Mouse (Mus musculus) splenic B cell, adult 2 months (primary cell): ENCODE measurements around the gene Lrriq3.
A peak's percentile ranks its signal among the peaks of the same experiment; 100 is the strongest.

Experiments used
- DNase-seq: peaks from one replicate; pipeline ENCODE4 v3.0.0-alpha.2; 2011; ENCODE audit warnings: low read depth, low spot score
- H3K27me3 ChIP-seq: 2 replicates; pipeline ENCODE4 v1.6.1; 2012; ENCODE audit warnings: mild to moderate bottlenecking, low read length, moderate library complexity, mixed read lengths; ENCODE audit not compliant: control insufficient read depth, poor library complexity, insufficient read depth, severe bottlenecking
- H3K36me3 ChIP-seq: 2 replicates; pipeline ENCODE4 v1.6.1; 2012; ENCODE audit warnings: mild to moderate bottlenecking, low read length, moderate library complexity, mixed read lengths; ENCODE audit not compliant: control insufficient read depth, poor library complexity, insufficient read depth, severe bottlenecking

Gene Lrriq3

DNA sequence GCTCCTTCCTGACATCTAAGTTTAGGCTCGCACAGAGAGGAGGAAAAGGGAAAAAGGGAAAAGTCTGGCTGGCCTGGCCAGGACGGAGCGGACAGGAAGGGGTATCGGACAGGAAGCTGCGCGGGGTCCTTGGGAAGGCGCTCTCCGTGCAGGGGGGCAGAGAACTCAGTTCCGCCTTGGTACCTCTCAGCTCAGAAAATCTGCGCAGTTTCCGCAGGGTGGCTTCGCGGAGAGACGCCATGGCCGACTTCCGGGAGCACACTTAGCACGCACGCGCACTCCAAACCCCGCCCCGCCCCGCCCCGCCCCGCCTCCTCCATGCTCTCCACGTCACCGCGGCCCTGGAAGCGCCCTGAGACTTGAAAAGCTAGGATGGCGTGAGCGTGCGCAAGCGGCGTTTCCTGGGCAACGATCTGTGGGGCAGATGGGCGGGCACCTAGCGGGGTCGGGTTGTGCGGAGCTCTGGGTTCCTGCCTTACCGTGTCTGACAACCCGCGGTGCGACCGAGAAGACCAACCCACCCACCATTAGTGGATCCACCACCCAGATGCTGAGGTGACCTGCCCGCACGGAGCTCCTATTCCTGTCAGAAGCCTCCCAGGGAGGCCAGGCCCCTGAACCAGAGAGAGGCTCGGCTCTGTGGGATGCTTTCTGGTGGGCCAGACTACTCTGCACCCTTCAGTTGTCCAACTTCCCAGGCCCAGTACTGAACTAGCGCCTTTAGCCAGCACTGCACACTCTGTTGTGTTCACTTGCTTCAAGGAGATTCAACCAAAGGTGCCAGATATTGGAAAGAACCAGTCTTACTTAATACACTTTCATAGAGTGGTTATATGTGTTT, at the start of gene Lrriq3, which contains the start of gene Fpgt:
Lrriq3 (plus strand) TSS at position 319 of the 841 bp plus-strand sequence.
Fpgt (minus strand) TSS at position 288 of the 841 bp plus-strand sequence.
- Histone ChIP-seq H3K27me3 (no peaks in the 10 kb centered on the region), H3K36me3 (0 out of 2 replicates have a peak, but pooled peaks cover 3% of the 10 kb centered on the region)
- peak; percentile 89 for DNase-seq

DNA sequence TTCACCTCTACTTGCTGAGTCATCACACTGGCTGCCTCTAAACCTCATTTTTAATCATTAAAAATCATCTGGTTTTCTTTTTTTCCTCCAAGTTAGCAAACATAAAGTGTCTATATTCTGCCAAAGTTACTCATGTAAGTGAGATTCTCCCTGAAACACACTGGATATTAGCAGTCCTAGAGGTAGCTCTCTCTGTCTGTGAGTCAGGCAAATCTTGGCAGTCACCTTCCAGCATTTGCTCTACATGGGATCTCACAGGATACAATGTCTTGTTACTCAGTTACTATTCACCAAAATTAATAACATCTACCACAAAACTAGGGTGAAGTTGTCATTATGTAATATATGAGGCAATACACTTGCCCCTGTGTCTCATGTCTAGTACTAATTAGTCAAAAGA, 41.2 kb upstream of the Lrriq3 start:
- Histone ChIP-seq H3K27me3 (no peaks in the 10 kb centered on the region), H3K36me3 (no peaks in the 10 kb centered on the region)
- no peak for DNase-seq

DNA sequence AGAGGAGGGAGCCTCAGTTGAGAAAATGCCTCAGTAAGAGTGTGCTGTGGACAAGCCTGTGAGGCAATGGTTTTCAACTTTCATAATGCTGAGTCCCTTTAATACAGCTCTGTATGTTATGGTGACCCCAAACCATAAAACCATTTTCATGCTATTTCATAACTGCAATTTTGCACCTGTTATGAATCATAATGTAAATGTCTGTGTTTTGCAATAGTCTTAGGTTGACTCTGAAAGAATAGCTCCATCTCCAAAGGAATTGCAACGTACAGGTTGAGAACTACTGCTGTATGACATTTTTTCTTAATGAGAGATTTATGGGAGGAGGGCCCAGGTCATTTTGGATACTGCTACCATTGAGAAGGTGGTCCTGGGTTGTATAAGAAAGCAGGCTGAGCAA, 40.0 kb upstream of the Lrriq3 start:
- H3K27me3 ChIP-seq, result no peaks in the 10 kb centered on the region
- DNase-seq, result no peak
- H3K36me3 ChIP-seq, result no peaks in the 10 kb centered on the region

DNA sequence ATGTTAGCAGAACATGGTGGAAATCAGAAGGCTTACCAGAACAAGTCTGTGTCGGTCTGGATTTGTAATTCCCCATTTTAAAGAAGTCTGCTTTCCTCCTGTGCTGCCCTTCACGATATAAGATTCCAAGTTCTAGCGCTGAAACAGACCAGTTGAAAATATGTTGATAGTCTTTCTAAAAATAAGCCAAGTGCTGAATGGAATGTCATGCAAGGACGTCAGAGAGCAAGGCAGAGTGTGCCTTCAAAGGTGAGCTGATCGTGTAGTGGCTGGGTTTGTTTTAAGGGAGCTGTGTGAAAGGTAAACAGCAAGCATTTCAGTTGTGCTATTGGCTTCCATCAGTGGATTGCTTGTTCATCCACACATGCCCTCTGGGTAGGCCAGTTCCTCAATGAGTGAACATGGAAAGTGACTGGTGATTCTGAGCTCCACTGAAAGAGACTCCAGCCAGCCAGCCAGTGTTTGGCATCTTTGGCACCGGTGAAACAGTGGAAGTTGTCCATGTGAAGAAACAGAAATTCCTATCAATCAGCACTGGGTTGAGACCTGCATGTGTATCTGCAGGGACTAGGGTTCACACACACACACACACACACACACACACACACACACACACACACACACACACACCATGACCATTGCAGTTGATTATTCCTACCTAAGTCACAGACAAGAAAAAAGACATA, 37.9 kb upstream of the Lrriq3 start, which contains the start of gene Tnni3k:
Tnni3k (minus strand) TSS at position 177 of the 686 bp plus-strand sequence.
- no peak for DNase-seq
- H3K36me3 ChIP-seq, result no peaks in the 10 kb centered on the region
- no peaks in the 10 kb centered on the region for H3K27me3 ChIP-seq

- no peak for DNase-seq
- Histone ChIP-seq H3K27me3 (no peaks in the 10 kb centered on the region), H3K36me3 (no peaks in the 10 kb centered on the region)
These were observed 36.6 kb upstream of the Lrriq3 start for GRCm38 (mm10) chr3:155056606-155057005.

GRCm38 (mm10) chr3:155057566-155057965, 35.7 kb upstream of the Lrriq3 start:
- Histone ChIP-seq H3K27me3 (no peaks in the 10 kb centered on the region), H3K36me3 (no peaks in the 10 kb centered on the region)
- DNase-seq, result no peak

DNA sequence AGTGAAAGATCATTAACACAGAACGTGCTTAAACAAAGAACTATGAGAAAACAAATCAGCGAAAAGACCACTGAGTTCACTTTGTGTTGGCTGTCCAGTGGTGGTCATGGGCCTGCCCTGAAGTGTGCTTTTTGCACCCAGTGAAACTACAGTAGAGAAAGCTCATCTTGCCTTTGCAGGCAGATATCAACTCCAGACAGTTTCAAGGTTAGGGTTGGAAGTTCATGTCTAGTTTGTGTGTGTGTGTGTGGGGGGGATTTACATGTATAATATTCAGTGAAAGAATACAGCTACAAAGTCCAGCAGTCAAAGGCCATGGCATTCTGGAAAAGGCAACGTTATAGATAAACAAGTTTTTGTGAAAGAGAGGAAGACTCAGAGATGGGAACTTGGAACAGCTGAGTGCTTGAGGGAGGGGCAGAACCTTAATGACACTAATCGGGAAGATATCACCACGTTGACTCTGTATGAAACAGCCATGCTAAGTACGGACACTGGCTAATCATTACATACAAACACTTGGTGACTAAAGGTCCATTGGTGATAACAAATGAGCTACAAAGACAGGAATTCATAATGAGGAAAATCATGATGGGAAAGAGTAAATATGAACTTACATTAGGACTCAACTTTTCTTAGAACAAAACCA, 34.3 kb upstream of the Lrriq3 start:
- Histone ChIP-seq H3K36me3 (no peaks in the 10 kb centered on the region), H3K27me3 (no peaks in the 10 kb centered on the region)
- DNase-seq, result no peak

DNA sequence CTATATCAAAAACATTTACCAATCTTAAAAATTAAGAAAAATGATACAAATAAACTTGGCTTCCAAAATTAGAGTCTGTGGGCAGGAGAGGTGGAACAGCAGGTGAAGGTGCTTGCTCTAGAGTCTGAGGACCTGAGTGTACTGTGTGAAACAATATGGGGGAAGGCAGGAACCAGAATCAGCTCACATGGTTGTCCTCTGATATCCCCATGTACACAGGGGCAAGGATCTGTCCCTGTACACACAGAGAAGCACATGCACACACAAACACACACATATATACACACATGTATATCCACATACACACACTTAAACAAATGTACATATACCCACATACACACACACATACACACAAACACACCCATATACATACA, 33.8 kb upstream of the Lrriq3 start:
- Histone ChIP-seq H3K27me3 (no peaks in the 10 kb centered on the region), H3K36me3 (no peaks in the 10 kb centered on the region)
- DNase-seq, result no peak

- Histone ChIP-seq H3K36me3 (no peaks in the 10 kb centered on the region), H3K27me3 (no peaks in the 10 kb centered on the region)
- no peak for DNase-seq
These were observed 15.3 kb upstream of the Lrriq3 start for GRCm38 (mm10) chr3:155077908-155078307.

DNA sequence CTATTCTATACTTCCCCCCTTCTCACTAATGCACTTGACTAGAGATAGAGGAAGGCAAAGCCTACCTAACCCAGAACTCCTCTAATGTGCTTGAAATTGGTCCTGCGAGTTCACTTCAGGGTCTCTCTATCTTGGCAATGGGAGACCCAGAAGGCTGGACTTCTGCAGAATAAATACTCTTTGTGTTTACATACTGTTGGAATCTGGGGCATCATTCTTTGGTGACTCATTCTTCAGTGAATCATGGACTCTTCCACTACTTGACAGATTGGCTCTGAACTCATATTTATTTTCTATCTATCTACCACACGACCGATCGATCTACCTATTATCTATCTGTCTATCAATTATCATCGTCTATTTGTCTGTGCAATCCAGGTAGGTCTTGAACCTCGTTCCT, 1.2 kb upstream of the Lrriq3 start:
- no peak for DNase-seq
- Histone ChIP-seq H3K27me3 (no peaks in the 10 kb centered on the region), H3K36me3 (peaks cover 10% of the 10 kb centered on the region)

GRCm38 (mm10) chr3:155099266-155099665, 6.0 kb downstream of the Lrriq3 start:
- no peaks in the 10 kb centered on the region for H3K27me3 ChIP-seq
- no peak for DNase-seq
- no peaks in the 10 kb centered on the region for H3K36me3 ChIP-seq

GRCm38 (mm10) chr3:155105957-155106356, 12.7 kb downstream of the Lrriq3 start:
- no peaks in the 10 kb centered on the region for H3K27me3 ChIP-seq
- DNase-seq, result no peak
- H3K36me3 ChIP-seq, result no peaks in the 10 kb centered on the region

DNA sequence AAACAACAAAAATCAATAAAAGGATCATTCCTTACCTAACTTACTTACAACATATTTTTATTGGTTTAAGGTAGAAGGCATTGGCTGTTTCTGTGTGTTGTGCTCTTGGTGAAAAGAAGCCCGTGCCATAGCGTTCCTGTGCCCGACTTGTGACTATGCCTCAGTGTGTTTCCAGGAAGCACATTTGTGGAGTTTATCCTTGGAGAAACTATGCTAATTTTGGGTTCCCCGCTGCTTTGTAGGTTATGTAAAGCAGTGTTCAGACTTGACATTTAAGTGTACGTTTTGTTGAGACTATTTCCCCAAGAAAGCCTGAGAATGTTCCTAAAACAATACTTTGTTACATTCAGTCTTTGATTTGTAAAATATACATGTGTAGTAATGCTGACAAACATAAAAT, 44.5 kb downstream of the Lrriq3 start:
- Histone ChIP-seq H3K36me3 (no peaks in the 10 kb centered on the region), H3K27me3 (no peaks in the 10 kb centered on the region)
- no peak for DNase-seq

DNA sequence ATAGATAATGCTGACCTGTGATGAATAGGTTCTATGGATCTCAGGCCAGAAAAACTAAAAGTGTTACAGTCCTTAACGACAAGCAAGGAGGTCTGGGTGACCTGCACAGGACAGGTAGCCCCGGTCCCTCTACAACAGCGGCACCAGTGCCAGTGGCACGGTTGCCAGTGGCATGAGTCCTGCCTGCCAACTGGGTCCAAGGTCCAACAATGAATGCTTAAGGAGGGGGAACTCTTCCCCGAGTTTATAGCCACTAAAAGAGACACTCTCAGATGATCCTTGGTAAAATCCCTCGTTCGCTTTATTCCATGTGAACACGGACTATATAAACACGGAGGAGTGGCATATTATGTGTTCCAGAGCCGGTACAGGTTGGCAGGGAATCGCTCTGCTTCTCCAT, 47.8 kb downstream of the Lrriq3 start:
- Histone ChIP-seq H3K36me3 (no peaks in the 10 kb centered on the region), H3K27me3 (no peaks in the 10 kb centered on the region)
- no peak for DNase-seq

DNA sequence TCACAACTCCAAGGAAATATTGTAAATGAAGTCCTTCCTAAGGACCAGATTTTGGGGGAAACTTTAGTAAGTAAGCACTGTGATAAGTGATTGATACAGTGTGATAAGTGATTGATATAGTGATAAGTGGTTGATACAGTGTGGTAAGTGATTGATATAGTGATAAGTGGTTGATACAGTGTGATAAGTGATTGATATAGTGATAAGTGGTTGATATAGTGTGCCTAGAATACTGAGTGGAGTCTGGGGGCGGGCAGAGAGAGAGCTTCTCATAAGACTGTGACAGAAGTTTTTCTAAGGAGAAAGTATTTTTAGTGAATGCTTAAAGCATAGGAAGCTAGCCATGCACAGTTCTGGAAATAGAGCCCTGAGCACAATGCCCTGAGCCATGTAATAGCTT, 51.1 kb downstream of the Lrriq3 start:
- Histone ChIP-seq H3K27me3 (no peaks in the 10 kb centered on the region), H3K36me3 (no peaks in the 10 kb centered on the region)
- DNase-seq, result no peak
